Mouse (Mus musculus): ENCODE results near the gene Hormad1. TPM values are rescaled to one million over a fixed set of nuclear protein-coding genes. Genes with fewer than 3 reads are reported as not detected.

Gene Hormad1
- polyA plus RNA-seq, 1 experiment = not detected

- Histone ChIP-seq H3K27ac (ENCODE audit: insufficient read depth, low read depth, low read length) (peak overlapping the region; percentile 61), H3K4me3 (ENCODE audit: insufficient read depth, low read length) (no peak overlapping the region), H3K4me1 (ENCODE audit: control insufficient read depth, insufficient read depth, low read length) (peaks cover 77% of the 10 kb centered on the region)
- TF ChIP-seq POLR2A (IDR thresholded peaks at IDR 0.05; ENCODE audit: borderline replicate concordance, low read depth, low read length) (no peak), CTCF (IDR thresholded peaks at IDR 0.05; ENCODE audit: low read depth, low read length) (no peak)
These were observed 71.4 kb downstream of the Hormad1 start for GRCm38 (mm10) chr3:95630856-95631255.

DNA sequence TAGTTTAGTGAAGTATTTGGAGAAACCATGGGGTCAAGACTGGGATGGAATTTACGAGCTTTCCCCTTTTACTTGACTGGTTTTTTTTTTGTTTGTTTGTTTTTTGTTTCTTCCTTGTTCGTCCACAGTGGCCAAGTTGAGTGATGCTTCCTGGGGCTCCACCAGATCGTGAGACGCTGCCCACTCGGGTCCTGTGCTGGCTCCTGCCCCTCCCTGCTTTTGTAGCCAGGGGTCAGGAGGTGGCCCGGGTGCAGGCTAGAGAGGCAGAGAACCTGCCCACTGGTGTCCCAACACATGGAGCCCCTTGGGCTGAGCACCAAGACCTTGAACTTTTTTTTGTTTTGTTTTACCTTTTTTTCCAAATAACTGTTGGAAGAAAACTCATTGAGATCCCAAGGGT is 71.8 kb downstream of the Hormad1 start:
- TF ChIP-seq CTCF (IDR thresholded peaks at IDR 0.05; ENCODE audit: low read depth, low read length) = no peak
- no peak for TF ChIP-seq POLR2A (IDR thresholded peaks at IDR 0.05; ENCODE audit: borderline replicate concordance, low read depth, low read length)
- peak overlapping the region; percentile 97 for H3K27ac ChIP-seq (ENCODE audit: insufficient read depth, low read depth, low read length)
- peaks cover 78% of the 10 kb centered on the region for H3K4me1 ChIP-seq (ENCODE audit: control insufficient read depth, insufficient read depth, low read length)

GRCm38 (mm10) chr3:95632648-95633588 is 73.4 kb downstream of the Hormad1 start:
- 0 out of 2 replicates have a peak, but pooled peaks have one; percentile 14 for TF ChIP-seq CTCF (IDR thresholded peaks at IDR 0.05; ENCODE audit: low read depth, low read length)
- TF ChIP-seq POLR2A (IDR thresholded peaks at IDR 0.05; ENCODE audit: borderline replicate concordance, low read depth, low read length) = no peak
- Histone ChIP-seq H3K27ac (ENCODE audit: insufficient read depth, low read depth, low read length) (peak overlapping the region; percentile 97), H3K4me3 (ENCODE audit: insufficient read depth, low read length) (no peak overlapping the region), H3K4me1 (ENCODE audit: control insufficient read depth, insufficient read depth, low read length) (peaks cover 86% of the 10 kb centered on the region)

More for the DNA sequence above, 71.8 kb downstream of the Hormad1 start:
- H3K4me3 ChIP-seq (ENCODE audit: insufficient read depth, low read length) = no peak overlapping the region

- H3K27ac ChIP-seq (ENCODE audit: insufficient read depth, low read depth, low read length) = peak overlapping the region; percentile 97
- H3K4me1 ChIP-seq (ENCODE audit: control insufficient read depth, insufficient read depth, low read length) = peaks cover 68% of the 10 kb centered on the region
- no peak for TF ChIP-seq CTCF (IDR thresholded peaks at IDR 0.05; ENCODE audit: low read depth, low read length)
- no peak for TF ChIP-seq POLR2A (IDR thresholded peaks at IDR 0.05; ENCODE audit: borderline replicate concordance, low read depth, low read length)
- no peak overlapping the region for H3K4me3 ChIP-seq (ENCODE audit: insufficient read depth, low read length)
These were observed 76.2 kb downstream of the Hormad1 start for GRCm38 (mm10) chr3:95635636-95636035.

DNA sequence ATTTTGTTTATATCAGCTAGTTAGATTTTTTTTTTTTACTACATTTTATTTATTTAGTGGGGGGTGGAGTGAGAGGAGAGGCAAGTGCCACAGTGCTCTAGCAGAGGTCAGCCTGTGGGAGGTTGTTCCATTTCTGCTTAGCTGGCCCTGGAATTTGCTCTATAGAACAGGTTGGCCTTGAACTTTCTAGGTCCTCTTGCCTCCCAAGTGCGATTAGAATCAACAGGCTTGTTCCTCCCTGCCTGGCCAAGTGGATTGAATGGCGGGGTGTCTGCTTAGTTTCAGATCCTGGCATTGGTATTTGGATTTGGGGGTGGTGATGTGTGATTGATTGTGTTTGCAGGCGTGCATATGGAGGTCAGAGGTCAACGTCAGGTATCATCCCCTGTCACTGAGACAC is 76.6 kb downstream of the Hormad1 start:
- Histone ChIP-seq H3K4me1 (ENCODE audit: control insufficient read depth, insufficient read depth, low read length) (peaks cover 64% of the 10 kb centered on the region), H3K27ac (ENCODE audit: insufficient read depth, low read depth, low read length) (peak overlapping the region; percentile 97), H3K4me3 (ENCODE audit: insufficient read depth, low read length) (no peak overlapping the region)
- TF ChIP-seq CTCF (IDR thresholded peaks at IDR 0.05; ENCODE audit: low read depth, low read length) (no peak), POLR2A (IDR thresholded peaks at IDR 0.05; ENCODE audit: borderline replicate concordance, low read depth, low read length) (no peak)

Other genes with a start within 250 kb of the Hormad1 start
- 173 and 186 TPM in 2 replicates for gene Cers2, start 244.9 kb upstream of the Hormad1 start, polyA plus RNA-seq (2012; ENCODE audit: insufficient read depth, insufficient read length, missing spikeins)
- gene Setdb1, start 202.5 kb upstream of the Hormad1 start, polyA plus RNA-seq (2012; ENCODE audit: insufficient read depth, insufficient read length, missing spikeins) = 34.2 and 37.2 TPM in 2 replicates
- gene 4930558C23Rik, start 156.8 kb upstream of the Hormad1 start, polyA plus RNA-seq (2012; ENCODE audit: insufficient read depth, insufficient read length, missing spikeins) = not detected in 2 replicates
- gene Arnt, start 125.3 kb upstream of the Hormad1 start, polyA plus RNA-seq (2012; ENCODE audit: insufficient read depth, insufficient read length, missing spikeins) = 41.9 and 43.3 TPM in 2 replicates
- gene Ctsk, start 60.4 kb upstream of the Hormad1 start, polyA plus RNA-seq (2012; ENCODE audit: insufficient read depth, insufficient read length, missing spikeins) = 10.9 and 12.6 TPM in 2 replicates
- gene Ctss, start 32.9 kb upstream of the Hormad1 start, polyA plus RNA-seq (2012; ENCODE audit: insufficient read depth, insufficient read length, missing spikeins) = 5,285 and 5,524 TPM in 2 replicates
- 66.3 and 75.3 TPM in 2 replicates for gene Golph3l, start 29.3 kb downstream of the Hormad1 start, polyA plus RNA-seq (2012; ENCODE audit: insufficient read depth, insufficient read length, missing spikeins)
- 99.2 and 115 TPM in 2 replicates for gene Ensa, start 65.3 kb downstream of the Hormad1 start, polyA plus RNA-seq (2012; ENCODE audit: insufficient read depth, insufficient read length, missing spikeins)
- gene Mcl1, start 99.1 kb downstream of the Hormad1 start, polyA plus RNA-seq (2012; ENCODE audit: insufficient read depth, insufficient read length, missing spikeins) = 565 and 578 TPM in 2 replicates
- gene Adamtsl4, start 128.2 kb downstream of the Hormad1 start, polyA plus RNA-seq (2012; ENCODE audit: insufficient read depth, insufficient read length, missing spikeins) = 2.4 and 2.6 TPM in 2 replicates
- gene Ecm1, start 179.9 kb downstream of the Hormad1 start, polyA plus RNA-seq (2012; ENCODE audit: insufficient read depth, insufficient read length, missing spikeins) = 155 and 159 TPM in 2 replicates
- gene Tars2, start 200.5 kb downstream of the Hormad1 start, polyA plus RNA-seq (2012; ENCODE audit: insufficient read depth, insufficient read length, missing spikeins) = 27.0 and 27.8 TPM in 2 replicates